8 mouse cellular contexts compared by ENCODE assay signal in genomic region chr2:158194945-158195640, GRCm38 (mm10). TPM values are rescaled to one million over a fixed set of nuclear protein-coding genes. Genes with fewer than 3 reads are reported as not detected.
DNase-seq lines count a peak whose midpoint lies in the region; ATAC-seq and TF ChIP-seq lines count a peak whose summit lies in the region.

No protein-coding gene starts in this region.

- no peaks in the 10 kb centered on the region for H3K36me3 ChIP-seq in thymus, adult 2 months (ENCODE audit: control insufficient read depth, insufficient read depth, low read length)
- no peaks in the 10 kb centered on the region for H3K36me3 ChIP-seq in hindbrain, postnatal 0 days (ENCODE audit: insufficient read depth, low read length)

- peak; percentile 64 for TF ChIP-seq CTCF in cerebellum, adult 2 months (IDR thresholded peaks at IDR 0.05; ENCODE audit: borderline replicate concordance, insufficient read depth, low read depth, low read length)
- no peak for TF ChIP-seq CTCF in thymus, adult 2 months (IDR thresholded peaks at IDR 0.05; ENCODE audit: borderline replicate concordance, control insufficient read depth, extremely low read depth, insufficient read depth, low read length, poor library complexity)
- peak; percentile 32; the same call in 1 of the 2 replicates for TF ChIP-seq CTCF in embryonic fibroblast, embryonic 13.5 days (IDR thresholded peaks at IDR 0.05; ENCODE audit: borderline replicate concordance, insufficient read depth, low read length)
- peak; percentile 83 for TF ChIP-seq CTCF in hindbrain, postnatal 0 days (IDR thresholded peaks at IDR 0.05; ENCODE audit: low read depth)

- peak; percentile 68 for ATAC-seq in hindbrain, postnatal 0 days

- 43% methylated on average over 10 of the region's 10 CpGs for WGBS in cerebellum, adult 2 months
- 55% methylated on average over 10 of the region's 10 CpGs for WGBS in thymus, adult 2 months
- 23% methylated on average over 10 of the region's 10 CpGs for WGBS in hindbrain, postnatal 0 days

- no peak for TF ChIP-seq POLR2A in cerebellum, adult 2 months (IDR thresholded peaks at IDR 0.05; ENCODE audit: borderline replicate concordance, insufficient read depth, low read length)
- TF ChIP-seq POLR2A in thymus, adult 2 months (IDR thresholded peaks at IDR 0.05; ENCODE audit: control insufficient read depth, extremely low read depth, insufficient read depth, low read length, poor library complexity) = no peak
- TF ChIP-seq POLR2A in embryonic fibroblast, embryonic 13.5 days (IDR thresholded peaks at IDR 0.05; ENCODE audit: low read depth, low read length) = no peak

- H3K9me3 ChIP-seq in hindbrain, postnatal 0 days (ENCODE audit: low read length) = no peaks in the 10 kb centered on the region

- H3K4me2 ChIP-seq in hindbrain, postnatal 0 days (ENCODE audit: low read depth, low read length) = no peak overlapping the region

- H3K9ac ChIP-seq in hindbrain, postnatal 0 days (replicated peaks; ENCODE audit: low read length) = no peak overlapping the region

- H3K4me3 ChIP-seq in cerebellum, adult 2 months (replicated peaks; ENCODE audit: insufficient read depth, low read depth, low read length) = no peak overlapping the region
- no peak overlapping the region for H3K4me3 ChIP-seq in thymus, adult 2 months (ENCODE audit: control insufficient read depth, insufficient read depth, low read length)
- no peak overlapping the region for H3K4me3 ChIP-seq in embryonic fibroblast, embryonic 13.5 days (ENCODE audit: insufficient read depth, low read length)
- H3K4me3 ChIP-seq in hindbrain, postnatal 0 days (ENCODE audit: low read length) = no peak overlapping the region

- no peaks in the 10 kb centered on the region for H3K27me3 ChIP-seq in cerebellum, adult 2 months (ENCODE audit: control insufficient read depth, insufficient read depth, low read length)
- no peaks in the 10 kb centered on the region for H3K27me3 ChIP-seq in thymus, adult 2 months (ENCODE audit: control insufficient read depth, insufficient read depth, low read length)
- H3K27me3 ChIP-seq in hindbrain, postnatal 0 days (ENCODE audit: insufficient read depth, low read length) = no peaks in the 10 kb centered on the region

- no peak overlapping the region for H3K27ac ChIP-seq in cerebellum, adult 2 months (ENCODE audit: insufficient read depth, low read length)
- no peak overlapping the region for H3K27ac ChIP-seq in thymus, adult 2 months (ENCODE audit: control insufficient read depth, insufficient read depth, low read length)
- H3K27ac ChIP-seq in embryonic fibroblast, embryonic 13.5 days (ENCODE audit: insufficient read depth, low read length) = no peak overlapping the region
- H3K27ac ChIP-seq in hindbrain, postnatal 0 days = peak overlapping the region; percentile 66

- no peaks in the 10 kb centered on the region for H3K4me1 ChIP-seq in cerebellum, adult 2 months (ENCODE audit: control insufficient read depth, insufficient read depth, low read length)
- H3K4me1 ChIP-seq in thymus, adult 2 months (replicated peaks; ENCODE audit: control insufficient read depth, insufficient read depth, low read length) = no peaks in the 10 kb centered on the region
- H3K4me1 ChIP-seq in embryonic fibroblast, embryonic 13.5 days (ENCODE audit: control insufficient read depth, insufficient read depth, low read length) = no peaks in the 10 kb centered on the region
- H3K4me1 ChIP-seq in hindbrain, postnatal 0 days (ENCODE audit: insufficient read depth, low read length) = peaks cover 17% of the 10 kb centered on the region

- DNase-seq in cerebellum, adult 2 months = peak in 1 of 2 experiments; percentile 29
- no peak for DNase-seq in cerebellum, adult 9-10 months
- peak; percentile 22 for DNase-seq in thymus, adult 2 months
- DNase-seq in thymus, postnatal 36 days = no peak
- peak; percentile 90 for DNase-seq in hindbrain, postnatal 0 days (ENCODE audit: low spot score)
- DNase-seq in lung, postnatal 4 days = peak; percentile 56 to 67
- peak; percentile 65 for DNase-seq in right cerebral cortex, postnatal 4 days

RNA-seq across cellular contexts. Expression of gene D630003M21Rik, which starts 33.9 kb away (rescaled TPM):
- 2.3 and 2.4 TPM in 2 replicates for polyA plus RNA-seq in cerebellum, adult 2 months (2012; rRNA removed)
- polyA plus RNA-seq in thymus, adult 2 months (2012; rRNA removed) = 2.2 and 3.1 TPM in 2 replicates
- polyA plus RNA-seq in embryonic fibroblast, embryonic 13.5 days (2011; ENCODE audit: insufficient read length, low read depth, missing spikeins) = 0.17 and 0.61 TPM in 2 replicates
- total RNA-seq in hindbrain, postnatal 0 days (2014; rRNA removed) = 6.0 and 7.8 TPM in 2 replicates
- 1.8 and 2.3 TPM in 2 replicates for polyA plus RNA-seq in hindbrain, postnatal 0 days (2015; fragmentation: Nextera tagmentation; extraction: Ambion mirVana)

RNA-seq across cellular contexts. Expression of gene Tgm2, which starts 48.9 kb away (rescaled TPM):
- 7.8 TPM in 2 replicates for polyA plus RNA-seq in cerebellum, adult 2 months (2012; rRNA removed)
- 32.8 and 37.6 TPM in 2 replicates for polyA plus RNA-seq in thymus, adult 2 months (2012; rRNA removed)
- 15.8 and 33.1 TPM in 2 replicates for polyA plus RNA-seq in embryonic fibroblast, embryonic 13.5 days (2011; ENCODE audit: insufficient read length, low read depth, missing spikeins)
- 13.6 and 14.4 TPM in 2 replicates for total RNA-seq in hindbrain, postnatal 0 days (2014; rRNA removed)
- polyA plus RNA-seq in hindbrain, postnatal 0 days (2015; fragmentation: Nextera tagmentation; extraction: Ambion mirVana) = 6.5 and 7.1 TPM in 2 replicates

Comparison
In these comparisons a context has a peak if more than half of its experiments do, and no peak if none do; other contexts are left out.
1. DNase-seq: peak in thymus, adult 2 months (single experiment), hindbrain, postnatal 0 days (single experiment), lung, postnatal 4 days (2 of 2) and right cerebral cortex, postnatal 4 days (single experiment); none in cerebellum, adult 9-10 months (single experiment) and thymus, postnatal 36 days (0 of 2).